Mouse (Mus musculus) Muller cell, postnatal 12 days (primary cell): ENCODE results near the gene Six3.

ENCODE experiments used
- DNase-seq: peaks from one replicate; pipeline ENCODE4 v3.0.0-alpha.2; 2015; ENCODE audit errors: inconsistent ontology term

Six3 gene

DNA sequence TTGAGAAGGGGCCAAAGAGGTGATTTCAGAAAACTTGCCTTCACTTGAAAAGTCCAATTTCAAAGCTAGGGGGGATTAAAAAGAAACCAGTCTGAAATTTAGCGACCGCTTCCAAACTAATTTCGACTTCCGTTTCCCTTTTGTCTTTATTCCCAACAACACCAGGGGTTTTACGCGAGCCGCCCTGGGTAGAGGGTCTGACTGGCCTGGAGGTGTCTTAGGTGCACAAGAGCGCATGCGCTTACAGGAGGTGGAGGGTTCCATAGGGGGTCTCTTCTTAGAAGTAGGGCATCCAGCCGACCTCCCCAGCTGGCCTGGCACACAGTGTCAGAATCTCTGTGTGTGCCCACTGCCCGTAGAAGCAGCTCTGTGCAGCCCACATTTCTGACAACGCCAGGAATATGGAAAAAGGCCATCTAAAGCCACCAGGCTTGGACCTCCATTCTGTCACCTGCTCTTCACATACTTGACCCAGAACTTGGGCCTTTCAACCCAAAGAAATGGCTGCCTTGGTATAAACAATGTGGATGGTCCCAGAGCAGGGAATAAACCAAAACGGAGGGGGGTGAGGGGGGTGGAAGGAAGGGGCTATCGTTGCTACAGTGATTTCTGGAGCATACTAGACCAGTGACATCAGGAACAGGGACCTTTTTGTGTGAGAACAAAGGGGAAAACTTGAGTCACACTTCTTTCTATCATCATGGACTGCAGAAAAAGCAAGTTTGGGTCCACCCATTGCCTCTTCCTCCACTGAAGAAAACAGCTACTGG is 12.9 kb downstream of the Six3 start:
- peak; percentile 98 for DNase-seq

DNA sequence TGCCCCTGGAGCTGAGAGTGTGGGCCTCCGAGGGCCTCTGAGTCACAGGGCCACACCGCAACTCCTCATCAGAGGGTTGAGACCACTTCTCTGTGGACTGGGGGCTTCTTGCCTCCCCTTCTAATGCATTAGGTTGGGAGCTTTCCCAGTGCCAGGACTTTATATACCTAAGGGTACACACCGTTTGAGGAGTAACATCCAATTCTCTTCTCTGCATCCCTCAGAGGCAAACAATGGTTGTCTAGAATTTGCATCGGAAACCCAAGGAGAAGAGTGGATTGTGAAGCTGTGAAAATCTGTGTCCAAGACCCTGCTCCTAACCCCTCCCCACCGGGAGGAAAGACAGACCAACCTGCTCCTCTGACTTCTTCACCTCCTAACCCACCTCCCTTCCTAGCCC is 14.3 kb downstream of the Six3 start:
- peak; percentile 70 for DNase-seq

DNA sequence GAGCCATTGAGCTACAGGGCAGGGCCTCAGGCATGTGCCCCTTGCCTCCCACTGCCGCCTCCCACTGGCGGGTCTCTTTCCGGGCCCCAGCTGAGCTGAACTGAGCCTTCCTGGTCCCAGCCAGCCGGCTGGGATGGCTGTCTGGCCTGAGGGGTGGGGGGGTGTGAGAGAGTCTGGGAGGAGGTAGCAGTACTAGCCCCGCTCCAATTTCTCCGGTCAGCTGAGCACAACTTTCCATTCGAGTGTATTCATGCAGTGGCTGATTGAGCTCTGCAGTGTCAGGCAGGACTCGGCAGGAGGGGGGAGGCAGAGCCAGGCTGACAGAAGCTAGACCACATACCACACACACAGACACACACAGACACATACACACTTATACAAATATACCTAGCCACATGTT is 15.4 kb downstream of the Six3 start:
- DNase-seq = peak; percentile 99

DNA sequence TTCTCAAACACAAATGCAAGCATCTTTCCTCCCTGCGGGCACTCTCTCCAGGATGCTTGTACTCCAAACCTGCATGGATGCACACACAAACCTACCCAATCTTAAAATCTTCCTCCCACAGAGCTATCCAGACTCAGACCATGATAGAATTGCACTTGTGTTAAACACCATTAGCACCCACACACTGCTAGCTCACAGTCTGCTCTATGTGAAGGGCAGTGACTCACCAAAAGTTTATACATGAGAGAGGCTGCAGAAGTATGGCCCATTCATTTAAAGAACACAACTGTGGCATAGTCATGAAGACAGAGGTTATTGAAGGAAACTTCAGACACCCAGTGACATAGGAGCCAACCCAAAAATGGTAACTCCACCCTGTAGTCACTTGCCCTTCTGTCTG is 16.0 kb downstream of the Six3 start:
- peak; percentile 59 for DNase-seq

DNA sequence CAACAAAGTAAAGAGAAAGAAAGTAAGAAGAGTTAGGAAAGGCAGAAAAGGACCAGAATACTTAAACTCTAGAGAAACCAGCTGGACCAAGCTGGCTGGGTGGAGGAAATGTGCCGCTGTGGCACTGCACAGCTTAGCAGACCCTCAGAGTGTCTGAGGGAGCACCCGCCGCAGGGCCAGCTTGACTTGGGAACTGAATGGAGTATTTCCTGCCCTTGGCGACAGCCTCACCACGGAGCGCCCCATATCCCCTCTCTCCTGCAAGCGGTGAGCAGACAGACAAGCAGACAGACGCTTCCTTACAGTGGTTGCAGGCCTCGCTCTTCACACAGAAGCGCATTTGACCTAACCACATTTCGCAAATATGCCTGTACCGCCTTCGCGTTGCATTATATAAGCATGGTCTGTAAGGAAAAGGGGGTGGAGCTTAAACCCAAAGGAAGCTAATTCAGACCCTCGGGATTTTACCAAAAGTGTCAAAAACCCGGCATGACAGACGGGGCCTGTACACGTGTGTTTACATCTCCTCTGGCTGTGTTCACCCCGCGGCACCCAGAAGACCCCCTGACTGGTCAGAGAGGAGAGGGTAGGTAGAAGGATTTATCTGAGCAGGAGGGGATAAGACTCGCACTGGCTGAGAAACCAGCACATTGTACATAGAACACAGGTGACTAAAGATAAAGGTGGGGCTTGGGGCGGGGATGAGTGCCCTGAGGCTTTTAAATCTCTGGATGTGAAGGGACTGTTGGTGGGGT is 17.1 kb downstream of the Six3 start:
- peak; percentile 49 for DNase-seq

DNA sequence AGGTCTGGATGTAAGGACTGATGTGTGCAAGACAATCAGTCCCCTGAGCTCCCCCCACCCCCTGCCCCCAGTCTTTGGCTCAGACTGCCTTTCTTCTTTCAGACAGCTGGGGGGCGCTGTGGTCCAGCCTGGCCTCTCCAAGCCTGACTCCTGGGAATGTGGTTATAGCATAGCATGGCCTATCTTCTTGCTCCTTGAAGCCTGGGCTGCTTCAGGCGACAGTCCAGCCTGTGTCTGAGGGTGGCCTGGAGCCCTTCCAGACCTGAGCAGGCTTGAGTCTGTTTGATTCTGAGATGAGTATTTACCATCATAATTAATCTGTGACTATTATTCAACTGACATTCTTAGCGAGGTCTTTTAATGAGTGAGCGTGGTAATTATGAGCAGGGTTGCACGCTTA is 17.7 kb downstream of the Six3 start:
- peak; percentile 93 for DNase-seq

DNA sequence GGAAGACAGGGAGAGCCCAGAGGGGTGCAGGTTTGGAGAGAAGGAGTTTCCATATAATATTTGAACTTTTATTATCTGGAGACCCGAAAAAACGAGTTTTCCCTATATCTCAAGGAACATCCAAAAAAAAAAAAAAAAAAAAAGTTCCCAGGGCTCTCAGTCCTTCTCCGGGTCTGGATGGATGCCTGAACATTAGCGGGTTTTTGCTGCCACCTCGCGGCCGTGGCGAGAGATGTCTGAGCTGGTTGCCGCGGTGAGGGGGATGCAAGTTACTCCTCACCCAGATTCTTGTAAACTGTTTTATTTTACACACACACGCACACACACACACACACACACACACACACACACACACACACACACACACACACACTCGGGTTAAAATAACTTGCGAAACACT is 20.2 kb downstream of the Six3 start:
- DNase-seq = peak; percentile 81

DNA sequence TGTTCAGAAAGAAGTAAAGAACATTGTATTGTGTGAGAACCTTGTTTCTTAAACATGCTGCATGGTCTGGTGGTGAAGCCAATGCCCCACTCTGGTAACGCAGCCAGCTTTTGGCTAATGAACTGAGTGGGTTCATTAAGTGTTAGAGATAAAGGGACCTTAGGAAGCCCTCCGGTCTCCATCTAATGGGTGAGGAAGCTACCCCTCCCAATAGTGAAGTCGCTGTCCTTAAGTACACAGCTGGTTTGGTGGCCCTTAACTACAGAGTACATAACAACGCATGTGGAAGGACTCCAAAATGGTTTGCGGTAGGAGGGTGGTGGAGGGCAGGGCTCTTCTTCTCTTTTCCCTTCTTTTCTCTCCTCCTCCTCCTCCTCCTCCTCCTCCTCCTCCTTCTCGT is 24.5 kb downstream of the Six3 start:
- no peak for DNase-seq

DNA sequence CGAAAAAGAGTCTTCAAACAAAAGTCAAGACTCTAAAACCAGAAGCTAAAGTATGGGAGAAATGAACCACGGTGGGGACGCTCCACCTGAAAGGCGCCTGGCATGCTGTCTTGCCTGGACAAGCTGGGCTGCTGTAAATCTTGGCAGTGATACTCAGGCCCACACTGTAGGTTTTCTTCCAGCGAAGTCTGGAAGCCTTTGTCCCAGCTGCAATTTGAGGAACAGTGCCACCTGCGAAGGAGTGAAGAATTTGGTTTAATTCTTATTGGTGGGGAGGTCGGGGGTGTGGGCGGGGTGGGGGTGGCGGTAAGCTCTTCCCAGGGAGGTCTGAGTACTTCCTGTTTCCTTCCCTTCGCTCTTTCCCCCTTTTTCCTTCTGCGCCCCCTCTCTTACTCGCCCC is 31.9 kb downstream of the Six3 start:
- DNase-seq = no peak

DNA sequence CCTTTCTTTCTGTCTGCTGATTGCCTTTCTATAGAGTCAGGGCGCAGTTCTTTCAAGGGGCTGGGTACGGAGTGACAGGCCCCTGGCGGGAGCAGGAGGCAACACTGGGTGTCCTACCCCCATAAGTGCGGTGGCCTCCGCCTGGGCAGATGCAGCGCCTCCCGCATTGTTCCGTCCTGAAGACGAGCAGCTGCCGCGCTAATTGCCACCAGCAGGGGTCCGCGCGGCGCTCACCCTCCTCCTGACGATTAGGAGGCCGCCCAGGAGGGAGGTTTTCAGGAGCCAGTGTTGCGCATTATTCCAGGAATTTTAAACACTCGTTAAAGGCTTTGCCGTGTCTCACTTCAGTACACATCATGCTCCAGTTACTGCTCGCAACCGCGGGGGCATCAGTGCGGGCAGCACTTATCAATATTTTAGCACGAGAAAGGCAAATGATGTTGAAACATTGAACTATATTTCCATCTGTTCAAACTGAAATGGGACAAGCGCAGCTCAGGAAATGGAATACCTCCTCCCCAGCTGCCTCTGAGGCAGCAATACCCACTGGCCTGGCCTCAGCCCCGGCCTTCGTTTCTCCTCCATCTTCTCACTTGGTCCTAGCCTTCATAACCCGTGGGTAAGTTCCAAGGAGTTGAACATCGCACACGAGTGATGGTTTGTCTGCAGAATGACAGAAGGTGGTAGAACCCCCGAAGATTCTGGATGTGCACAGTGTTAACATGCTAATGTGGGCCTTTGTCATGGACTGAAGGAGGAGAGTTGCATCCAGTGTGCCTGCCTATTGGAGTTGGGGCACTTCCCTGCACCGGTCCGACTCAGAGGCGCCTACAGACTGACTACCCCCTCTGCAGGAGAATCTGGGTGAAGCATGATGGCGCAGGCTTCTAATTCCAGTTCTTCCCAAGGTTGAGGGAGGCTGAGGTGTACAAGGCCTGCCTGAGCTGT is 32.6 kb downstream of the Six3 start:
- peak; percentile 82 for DNase-seq

DNA sequence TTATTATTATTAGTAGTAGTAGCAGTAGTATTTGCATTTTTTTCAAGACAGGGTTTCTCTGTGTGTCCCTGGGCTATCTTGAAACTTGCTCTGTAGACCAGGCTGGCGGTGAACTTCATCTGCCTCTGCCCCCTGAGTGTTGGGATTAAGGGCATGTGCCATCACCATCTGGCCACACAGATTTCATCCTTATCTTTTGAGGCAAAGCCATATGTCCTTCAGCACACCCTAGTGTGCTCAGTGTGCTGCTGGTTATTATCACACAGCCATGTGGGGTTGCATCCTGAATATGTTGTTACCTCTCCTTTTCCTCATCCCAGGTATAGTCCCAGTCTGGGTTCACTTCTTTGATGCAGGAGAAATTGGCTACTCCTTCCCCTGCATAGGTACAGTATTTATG is 46.6 kb downstream of the Six3 start:
- no peak for DNase-seq

DNA sequence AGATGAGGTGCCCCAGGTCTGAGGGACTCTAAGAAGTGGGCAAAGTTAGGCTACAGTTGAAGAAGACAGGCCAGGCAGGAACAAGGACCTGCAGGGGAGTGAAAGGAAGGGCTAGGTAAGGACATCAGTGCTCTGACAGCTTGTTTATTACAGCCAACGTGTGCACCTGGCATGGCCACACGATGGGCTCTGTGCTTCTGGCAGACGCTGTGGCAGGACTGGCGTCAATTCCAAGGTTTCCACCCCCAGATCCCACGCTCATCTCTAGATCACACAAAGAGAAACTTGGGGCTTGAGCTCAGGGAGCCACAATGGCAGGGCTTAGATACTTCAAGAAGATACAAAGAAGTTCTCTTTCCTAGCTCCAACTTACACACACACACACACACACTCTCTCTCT is 48.1 kb downstream of the Six3 start:
- DNase-seq = no peak

DNA sequence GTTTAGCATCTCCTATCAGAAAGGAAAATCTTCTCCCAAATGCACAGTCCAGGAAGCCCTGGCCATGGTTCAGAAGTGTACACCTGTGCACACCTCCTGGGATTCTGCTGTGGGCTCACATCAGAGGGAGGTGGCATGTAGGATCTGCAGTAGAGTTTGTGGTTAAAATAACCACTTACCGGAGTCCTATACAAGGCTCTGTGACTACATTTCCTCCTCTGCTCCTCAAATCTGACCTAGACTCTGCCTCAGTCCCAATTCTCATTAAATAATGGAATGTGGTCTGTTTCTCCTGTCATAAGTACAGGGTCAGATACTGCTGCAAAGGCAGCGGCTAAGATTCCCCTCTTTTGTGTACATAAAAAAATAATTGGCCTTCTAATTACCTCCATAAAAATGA is 50.8 kb downstream of the Six3 start:
- DNase-seq = no peak

DNA sequence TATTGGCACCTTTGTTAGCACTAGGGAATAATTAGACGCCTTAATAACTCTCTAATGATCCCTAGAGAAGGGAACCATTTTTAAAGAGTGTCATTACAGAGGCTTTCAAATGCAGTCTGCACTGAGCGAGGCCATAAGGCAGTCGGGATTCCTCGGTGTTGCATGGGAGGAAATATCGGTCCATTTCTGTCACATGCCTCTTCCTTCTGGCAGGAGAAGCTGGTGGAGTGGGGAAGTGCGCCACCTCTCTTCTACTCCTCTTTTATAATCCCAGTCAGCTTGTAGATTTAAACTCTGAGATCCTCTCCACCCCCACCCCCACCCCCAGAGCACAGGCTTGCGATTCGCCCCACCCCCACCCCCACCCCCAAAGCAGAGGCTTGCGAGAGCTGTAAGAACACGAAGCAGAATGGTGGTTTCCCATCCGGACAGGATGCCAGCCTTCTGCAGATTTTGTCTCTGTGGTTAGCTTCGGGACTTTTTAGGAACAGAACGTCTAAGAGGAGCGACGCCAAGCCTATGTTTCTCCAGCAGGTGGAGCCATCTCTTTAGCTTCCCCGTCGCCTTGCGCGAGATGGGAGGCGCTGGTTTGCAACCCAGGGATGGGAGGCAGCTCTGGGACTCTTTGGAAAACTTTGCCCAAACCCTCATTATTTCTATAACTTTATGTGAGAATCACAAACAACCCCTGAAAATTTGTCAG is 51.4 kb downstream of the Six3 start:
- peak; percentile 72 for DNase-seq
